Mouse (Mus musculus) left cerebral cortex, adult 18-20 months (tissue): ENCODE measurements around the gene Add1. TPM values are rescaled to one million over a fixed set of nuclear protein-coding genes. Genes with fewer than 3 reads are reported as not detected.

ENCODE experiments used
- DNase-seq, 2 experiments: peaks; one replicate each; pipeline ENCODE4 v3.0.0; 2021 to 2022; ENCODE audit warnings: low spot score in 2 of 2, mixed read lengths in 1 of 2
- microRNA-seq, 2 experiments: library from miRNA; unstranded; fragments of <30 nt; microRNA quantifications; one replicate each; pipeline ENCODE4 v1.2.0; 2021
- total RNA-seq, 2 experiments: library from RNA; stranded (reverse); gene quantifications; 2 replicates each; pipeline ENCODE4 v1.2.3; 2021

Gene Add1
- total RNA-seq, 2 experiments from 2014 or later, result 426 to 440 TPM

- DNase-seq, result no peak
Observed at GRCm38 (mm10) chr5:34663231-34663630, 89.8 kb downstream of the Add1 start.

- DNase-seq, result no peak
Observed at GRCm38 (mm10) chr5:34669493-34669892, 96.0 kb downstream of the Add1 start.

GRCm38 (mm10) chr5:34670280-34670679 is 96.8 kb downstream of the Add1 start:
- DNase-seq, result no peak

Small RNA genes within 50 kb of the gene (microRNA-seq; reads per million reads assigned to microRNA genes)
- 0.25 to 0.85 reads per million in 2 experiments for gene Mir7036b

Other genes starting within 250 kb of the Add1 start
- 10 to 100 TPM; 88.0 to 89.5 TPM for gene Rnf4, start 237.4 kb upstream of the Add1 start, total RNA-seq
- 10 to 100 TPM; 41.1 to 42.3 TPM for gene Fam193a, start 203.7 kb upstream of the Add1 start, total RNA-seq
- gene Tnip2, start 59.7 kb upstream of the Add1 start, total RNA-seq, result 10 to 100 TPM; 20.2 to 22.0 TPM
- gene Sh3bp2, start 47.8 kb upstream of the Add1 start, total RNA-seq, result 1 to 10 TPM; 2.4 to 2.9 TPM
- 10 to 100 TPM; 43.4 to 45.7 TPM for gene Mfsd10, start 63.5 kb downstream of the Add1 start, total RNA-seq
- gene Nop14, start 86.5 kb downstream of the Add1 start, total RNA-seq, result 10 to 100 TPM; 16.2 to 16.6 TPM
- 1 to 10 TPM; 4.1 to 4.8 TPM for gene Grk4, start 86.7 kb downstream of the Add1 start, total RNA-seq
- 10 to 100 TPM; 78.9 to 80.3 TPM for gene Htt, start 188.1 kb downstream of the Add1 start, total RNA-seq